Mouse (Mus musculus) forebrain, embryonic 10.5 days (tissue): Measurements from ENCODE around the gene P4ha2. TPM values are rescaled to one million over a fixed set of nuclear protein-coding genes. Genes with fewer than 3 reads are reported as not detected.

Source experiments
- DNase-seq: peaks from one replicate; pipeline ENCODE4 v3.0.0-alpha.2; 2017; ENCODE audit warnings: low spot score; ENCODE audit errors: extremely low spot score
- H3K27ac ChIP-seq: fragments of 300-500 bp; sonication (generic); 2 replicates; pipeline ENCODE4 v1.5.1; 2016; ENCODE audit warnings: mild to moderate bottlenecking
- H3K27me3 ChIP-seq: fragments of 300-500 bp; sonication (generic); 2 replicates; pipeline ENCODE4 v1.6.1; 2016; ENCODE audit warnings: mild to moderate bottlenecking; ENCODE audit not compliant: poor library complexity, severe bottlenecking
- H3K36me3 ChIP-seq: fragments of 300-500 bp; sonication (generic); replicated peaks from 2 replicates; pipeline ENCODE4 v1.6.1; 2016; ENCODE audit warnings: mild to moderate bottlenecking, moderate library complexity
- H3K4me1 ChIP-seq: fragments of 300-500 bp; sonication (generic); 2 replicates; pipeline ENCODE4 v1.6.1; 2016
- H3K4me3 ChIP-seq: fragments of 300-500 bp; sonication (generic); 2 replicates; pipeline ENCODE4 v1.5.1; 2016; ENCODE audit warnings: mild to moderate bottlenecking, moderate library complexity
- H3K9me3 ChIP-seq: fragments of 300-500 bp; sonication (generic); 2 replicates; pipeline ENCODE4 v1.6.1; 2016; ENCODE audit warnings: mild to moderate bottlenecking, moderate library complexity
- WGBS: fragments of 180-500 bp; shearing (Covaris S2); methylation state at CpG from one replicate; pipeline ENCODE4 v1.1.7; 2016; 5-methylcytosine and 5-hydroxymethylcytosine counted together
- polyA plus RNA-seq: library from polyadenylated mRNA; unstranded; fragments of >200 nt; fragmentation: Nextera tagmentation; extraction: Ambion mirVana; gene quantifications from 2 replicates; pipeline ENCODE4 v1.2.1, GENCODE M21; 2016

P4ha2 gene
- polyA plus RNA-seq, 1 experiment from 2014 or later, result 15.9 TPM

GRCm38 (mm10) chr11:54160435-54160834, 60.5 kb downstream of the P4ha2 start:
- no peak overlapping the region for H3K27ac ChIP-seq
- no peak for DNase-seq
- no peaks in the 10 kb centered on the region for H3K27me3 ChIP-seq
- no peaks in the 10 kb centered on the region for H3K9me3 ChIP-seq
- no peak overlapping the region for H3K4me3 ChIP-seq
- peaks cover 5% of the 10 kb centered on the region; the same call in 1 of the 2 replicates for H3K4me1 ChIP-seq
- WGBS, result 85% methylated on average over 5 of the region's 5 CpGs
- no peaks in the 10 kb centered on the region for H3K36me3 ChIP-seq

- Histone ChIP-seq H3K4me1 (peaks cover 5% of the 10 kb centered on the region; the same call in 1 of the 2 replicates), H3K27me3 (no peaks in the 10 kb centered on the region), H3K4me3 (no peak overlapping the region), H3K9me3 (no peaks in the 10 kb centered on the region), H3K36me3 (no peaks in the 10 kb centered on the region), H3K27ac (no peak overlapping the region)
- 73% methylated on average over 2 of the region's 2 CpGs for WGBS
- DNase-seq, result no peak
Measured at GRCm38 (mm10) chr11:54160920-54161319, 61.0 kb downstream of the P4ha2 start.

GRCm38 (mm10) chr11:54161514-54161913, 61.6 kb downstream of the P4ha2 start:
- 84% methylated on average over 2 of the region's 2 CpGs for WGBS
- Histone ChIP-seq H3K36me3 (no peaks in the 10 kb centered on the region), H3K4me1 (peaks cover 5% of the 10 kb centered on the region; the same call in 1 of the 2 replicates), H3K27ac (no peak overlapping the region), H3K4me3 (no peak overlapping the region), H3K9me3 (no peaks in the 10 kb centered on the region), H3K27me3 (no peaks in the 10 kb centered on the region)
- no peak for DNase-seq

- Histone ChIP-seq H3K36me3 (no peaks in the 10 kb centered on the region), H3K27ac (no peak overlapping the region), H3K4me1 (peaks cover 5% of the 10 kb centered on the region; the same call in 1 of the 2 replicates), H3K27me3 (no peaks in the 10 kb centered on the region), H3K9me3 (no peaks in the 10 kb centered on the region), H3K4me3 (no peak overlapping the region)
- no peak for DNase-seq
- 77% methylated on average over 1 of the region's 1 CpGs for WGBS
Measured at GRCm38 (mm10) chr11:54162968-54163367, 63.1 kb downstream of the P4ha2 start.

GRCm38 (mm10) chr11:54169432-54170295, 69.8 kb downstream of the P4ha2 start:
- H3K36me3 ChIP-seq, result no peaks in the 10 kb centered on the region
- no peaks in the 10 kb centered on the region for H3K9me3 ChIP-seq
- H3K4me3 ChIP-seq, result no peak overlapping the region
- WGBS, result 73% methylated on average over 3 of the region's 3 CpGs
- no peaks in the 10 kb centered on the region for H3K4me1 ChIP-seq
- no peak for DNase-seq
- no peak overlapping the region for H3K27ac ChIP-seq
- H3K27me3 ChIP-seq, result no peaks in the 10 kb centered on the region

GRCm38 (mm10) chr11:54171175-54171574, 71.3 kb downstream of the P4ha2 start:
- H3K4me3 ChIP-seq, result no peak overlapping the region
- no peaks in the 10 kb centered on the region for H3K9me3 ChIP-seq
- H3K4me1 ChIP-seq, result no peaks in the 10 kb centered on the region
- no peaks in the 10 kb centered on the region for H3K36me3 ChIP-seq
- H3K27ac ChIP-seq, result no peak overlapping the region
- WGBS, result 86% methylated on average over 2 of the region's 2 CpGs
- H3K27me3 ChIP-seq, result no peaks in the 10 kb centered on the region
- DNase-seq, result no peak

DNA sequence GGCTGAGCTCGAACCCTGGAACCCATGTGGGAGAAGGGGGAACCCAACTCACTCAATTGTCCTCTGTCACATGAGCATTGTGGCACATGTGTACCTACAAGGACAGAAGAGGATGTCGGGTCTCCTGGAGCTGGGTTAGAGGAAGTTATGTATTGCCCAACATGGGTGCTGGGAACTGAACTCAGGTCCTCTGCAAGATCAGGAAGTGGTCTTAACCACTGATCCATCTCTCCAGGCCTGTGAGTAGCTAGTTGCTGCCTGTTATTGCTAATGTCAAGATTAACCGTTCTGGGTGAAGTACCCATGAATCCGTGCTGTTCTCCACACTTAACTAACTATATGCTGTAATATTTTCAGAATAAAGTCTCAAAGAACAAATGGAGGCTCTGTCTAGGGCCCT, 74.3 kb downstream of the P4ha2 start:
- Histone ChIP-seq H3K36me3 (no peaks in the 10 kb centered on the region), H3K4me3 (no peak overlapping the region), H3K9me3 (no peaks in the 10 kb centered on the region), H3K27me3 (no peaks in the 10 kb centered on the region), H3K4me1 (no peaks in the 10 kb centered on the region), H3K27ac (no peak overlapping the region)
- DNase-seq, result no peak
- WGBS, result 91% methylated on average over 4 of the region's 4 CpGs

GRCm38 (mm10) chr11:54174877-54175276, 75.0 kb downstream of the P4ha2 start:
- Histone ChIP-seq H3K9me3 (no peaks in the 10 kb centered on the region), H3K36me3 (no peaks in the 10 kb centered on the region), H3K4me3 (no peak overlapping the region), H3K27me3 (no peaks in the 10 kb centered on the region), H3K4me1 (no peaks in the 10 kb centered on the region), H3K27ac (no peak overlapping the region)
- DNase-seq, result no peak
- WGBS, result 55% methylated on average over 2 of the region's 2 CpGs

Other genes with a start within 250 kb of the P4ha2 start
- gene Gm12216, start 240.8 kb upstream of the P4ha2 start, polyA plus RNA-seq, result 0.16 TPM in 1 of 2 replicates, not detected in the other
- gene Slc22a5, start 208.4 kb upstream of the P4ha2 start, polyA plus RNA-seq, result 7.0 and 7.7 TPM in 2 replicates
- gene Slc22a21, start 119.8 kb upstream of the P4ha2 start, polyA plus RNA-seq, result 2.0 and 3.0 TPM in 2 replicates
- 0.76 and 1.3 TPM in 2 replicates for gene Slc22a4, start 72.0 kb upstream of the P4ha2 start, polyA plus RNA-seq
- 49.5 and 53.1 TPM in 2 replicates for gene Pdlim4, start 31.1 kb upstream of the P4ha2 start, polyA plus RNA-seq
- not detected in 2 replicates for gene Csf2, start 149.6 kb downstream of the P4ha2 start, polyA plus RNA-seq
- gene Il3, start 167.2 kb downstream of the P4ha2 start, polyA plus RNA-seq, result not detected in 2 replicates
- gene Acsl6, start 203.7 kb downstream of the P4ha2 start, polyA plus RNA-seq, result 11.3 and 12.1 TPM in 2 replicates